Comparison of ENCODE assay signal across 19 mouse cellular contexts in genomic region chr11:6934157-6934556, GRCm38 (mm10).
DNase-seq lines count a peak whose midpoint lies in the region; ATAC-seq and TF ChIP-seq lines count a peak whose summit lies in the region.
"Had no signal": no experiment of that assay in that cellular context is flagged by ENCODE, and none has a peak within 500 bp of the region (broad histone marks: within the 10 kb centered on the region; RNA-seq: fewer than 3 reads in every experiment).

No protein-coding gene starts in this region.

- no peak overlapping the region for H3K4me3 ChIP-seq in intestine, postnatal 0 days (ENCODE audit: low read depth, low read length)
- H3K4me3 ChIP-seq: embryonic facial prominence, embryonic 10.5 days; forebrain, embryonic 13.5 days; heart, adult 2 months; heart, embryonic 15.5 days; hindbrain, embryonic 13.5 days had no signal

- no peak for TF ChIP-seq CTCF in intestine, postnatal 0 days (IDR thresholded peaks at IDR 0.05; ENCODE audit: low read depth)

- H3K4me2 ChIP-seq in intestine, postnatal 0 days (replicated peaks; ENCODE audit: low read depth): no peak overlapping the region
- H3K4me2 ChIP-seq: forebrain, embryonic 13.5 days; heart, embryonic 11.5 days; heart, embryonic 15.5 days; hindbrain, embryonic 13.5 days had no signal

- H3K27ac ChIP-seq in intestine, postnatal 0 days (ENCODE audit: low read depth, low read length): no peak overlapping the region
- H3K27ac ChIP-seq: embryonic facial prominence, embryonic 10.5 days; forebrain, embryonic 13.5 days; heart, adult 2 months; heart, embryonic 15.5 days; hindbrain, embryonic 13.5 days had no signal

- WGBS in intestine, postnatal 0 days: 86% methylated on average over 1 of the region's 1 CpGs

- H3K9ac ChIP-seq in intestine, postnatal 0 days (ENCODE audit: low read depth, low read length): no peak overlapping the region
- H3K9ac ChIP-seq: forebrain, embryonic 13.5 days; forebrain, postnatal 0 days; heart, embryonic 15.5 days; hindbrain, embryonic 13.5 days had no signal

- ATAC-seq in intestine, postnatal 0 days: no peak
- ATAC-seq: forebrain, embryonic 13.5 days; forebrain, postnatal 0 days had no signal

- DNase-seq in frontal cortex, postnatal 36 days (ENCODE audit: low spot score in 2 of 2): peak; percentile 11 to 47
- no peak for DNase-seq in frontal cortex, postnatal 14 days (ENCODE audit: low spot score in 2 of 2)
- peak; percentile 20 to 65 for DNase-seq in left cerebral cortex, postnatal 25 days (ENCODE audit: low spot score in 2 of 2)
- no peak for DNase-seq in left cerebral cortex, postnatal 10 days (ENCODE audit: extremely low spot score in 1 of 2, low spot score in 2 of 2)
- peak; percentile 16 for DNase-seq in right cerebral cortex, postnatal 14 days
- no peak for DNase-seq in cerebellum, adult 9-11 months
- DNase-seq: adrenal gland, postnatal 10 days; cerebellum, adult 18-20 months; cerebellum, postnatal 10 days; forebrain, postnatal 0 days; gastrocnemius, postnatal 14 days; heart, adult 2 months; heart, postnatal 14 days had no signal

- H3K4me1 ChIP-seq in intestine, postnatal 0 days (replicated peaks; ENCODE audit: control insufficient read depth, insufficient read depth, low read length): no peaks in the 10 kb centered on the region
- H3K4me1 ChIP-seq: embryonic facial prominence, embryonic 10.5 days; forebrain, embryonic 13.5 days; heart, embryonic 15.5 days; hindbrain, embryonic 13.5 days had no signal

- intact Hi-C loops in left cerebral cortex, postnatal 25 days (cut with DNase I): no loop called here
- intact Hi-C loops in left cerebral cortex, postnatal 10 days (cut with DNase I): no loop called here

- H3K9me3 ChIP-seq in intestine, postnatal 0 days (ENCODE audit: control insufficient read depth): no peaks in the 10 kb centered on the region
- H3K9me3 ChIP-seq: embryonic facial prominence, embryonic 10.5 days; heart, embryonic 15.5 days; hindbrain, embryonic 13.5 days had no signal

- H3K27me3 ChIP-seq in intestine, postnatal 0 days (replicated peaks; ENCODE audit: control insufficient read depth, insufficient read depth, low read length): no peaks in the 10 kb centered on the region
- H3K27me3 ChIP-seq: forebrain, embryonic 13.5 days; heart, embryonic 15.5 days; hindbrain, embryonic 13.5 days had no signal

- H3K36me3 ChIP-seq in intestine, postnatal 0 days (ENCODE audit: control insufficient read depth, insufficient read depth): no peaks in the 10 kb centered on the region
- H3K36me3 ChIP-seq: embryonic facial prominence, embryonic 10.5 days; heart, embryonic 15.5 days; hindbrain, embryonic 13.5 days had no signal

Comparison
In these comparisons a context has a peak if more than half of its experiments do, and no peak if none do; other contexts are left out.
1. DNase-seq: peak in frontal cortex, postnatal 36 days (2 of 2), left cerebral cortex, postnatal 25 days (2 of 2) and right cerebral cortex, postnatal 14 days (single experiment); none in frontal cortex, postnatal 14 days (0 of 2), left cerebral cortex, postnatal 10 days (0 of 2) and cerebellum, adult 9-11 months (single experiment).